Mouse (Mus musculus) kidney, adult 2 months (tissue): ENCODE results near the gene Lrrk1. TPM values are rescaled to one million over a fixed set of nuclear protein-coding genes. Genes with fewer than 3 reads are reported as not detected.
A peak's percentile ranks its signal among the peaks of the same experiment; 100 is the strongest.

ENCODE experiments used
- DNase-seq: peaks from one replicate; pipeline ENCODE4 v3.0.0; 2021
- H3K27ac ChIP-seq: fragments of 200-500 bp; 2 replicates; pipeline ENCODE4 v1.5.1; 2012; ENCODE audit warnings: low read depth, low read length, control low read depth, inconsistent platforms; ENCODE audit not compliant: insufficient read depth
- H3K27me3 ChIP-seq: fragments of 200-500 bp; replicated peaks from 2 replicates; pipeline ENCODE4 v1.6.1; 2012; ENCODE audit warnings: mild to moderate bottlenecking, moderate library complexity, low read length, inconsistent platforms; ENCODE audit not compliant: control insufficient read depth, insufficient read depth
- H3K36me3 ChIP-seq: fragments of 200-500 bp; 2 replicates; pipeline ENCODE4 v1.6.1; 2012; ENCODE audit warnings: mild to moderate bottlenecking, moderate library complexity, low read length, inconsistent platforms; ENCODE audit not compliant: control insufficient read depth, insufficient read depth
- H3K4me1 ChIP-seq: fragments of 200-500 bp; 2 replicates; pipeline ENCODE4 v1.6.1; 2011; ENCODE audit warnings: low read length; ENCODE audit not compliant: control insufficient read depth, insufficient read depth
- H3K4me3 ChIP-seq: fragments of 200-500 bp; 2 replicates; pipeline ENCODE4 v1.5.1; 2011; ENCODE audit warnings: mild to moderate bottlenecking, low read depth, low read length, control low read depth; ENCODE audit not compliant: insufficient read depth
- CTCF ChIP-seq: fragments of 200-500 bp; conservative IDR thresholded peaks from 2 replicates; pipeline ENCODE4 v1.5.1; 2011; ENCODE audit warnings: low read depth, mild to moderate bottlenecking, control low read depth, low read length, moderate library complexity, mixed read lengths; ENCODE audit not compliant: insufficient read depth, insufficient read length
- POLR2A ChIP-seq: fragments of 200-500 bp; IDR thresholded peaks from one replicate; pipeline ENCODE4 v1.6.1; 2011; ENCODE audit warnings: low read depth, low read length, control low read depth
- whole genome bisulfite sequencing: fragments of 180-500 bp; shearing (Covaris S2); methylation state at CpG from one replicate; pipeline ENCODE4 v1.1.7; 2018; 5-methylcytosine and 5-hydroxymethylcytosine counted together
- polyA plus RNA-seq: library from polyadenylated mRNA; depleted of rRNA; stranded (reverse); fragments of >200 nt; gene quantifications from 2 replicates; pipeline ENCODE4 v1.2.3, GENCODE M21; 2012

Lrrk1 gene
- polyA plus RNA-seq, 1 experiment, result 17.3 TPM

GRCm38 (mm10) chr7:66309950-66310669 lies 78.0 kb downstream of the Lrrk1 start:
- WGBS, result 41% methylated on average over 7 of the region's 7 CpGs
- no peaks in the 10 kb centered on the region for H3K4me1 ChIP-seq
- DNase-seq, result peak; percentile 64
- H3K27ac ChIP-seq, result no peak overlapping the region
- H3K27me3 ChIP-seq, result no peaks in the 10 kb centered on the region
- H3K36me3 ChIP-seq, result no peaks in the 10 kb centered on the region
- no peak overlapping the region for H3K4me3 ChIP-seq
- TF ChIP-seq POLR2A (no peak), CTCF (peak; percentile 97)

DNA sequence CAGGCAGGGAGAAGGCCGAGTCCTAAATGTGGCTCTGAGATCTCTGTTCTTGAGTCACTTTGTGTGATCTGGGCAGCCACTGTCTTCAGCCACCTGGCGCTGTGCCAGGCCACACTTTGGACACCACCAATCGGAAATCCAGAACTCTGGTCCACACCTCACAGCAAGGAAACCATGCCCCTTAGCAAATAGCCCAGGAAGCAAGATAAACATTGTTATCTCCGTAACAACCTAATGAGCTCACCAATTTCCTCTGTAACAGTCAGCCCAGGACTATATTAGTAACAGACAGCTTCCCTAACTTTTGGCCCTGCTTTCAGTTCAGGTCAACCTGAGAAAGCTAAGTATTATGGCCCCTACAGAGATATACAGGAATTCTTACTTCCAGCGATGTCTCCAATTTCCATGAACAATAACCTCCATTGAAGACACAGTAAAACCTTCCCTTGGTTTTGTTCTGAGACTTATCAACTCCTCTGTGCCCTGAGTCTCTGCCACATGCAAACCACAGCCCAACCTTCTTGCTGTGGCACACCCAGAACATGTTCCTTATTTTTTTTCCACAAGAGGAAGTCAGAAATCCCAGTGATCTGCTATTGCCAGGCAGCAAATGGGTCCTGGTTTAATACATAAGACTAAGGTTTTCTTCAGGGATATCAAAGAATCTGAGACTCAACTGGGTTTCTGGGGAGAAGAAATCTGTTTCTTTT lies 78.8 kb downstream of the Lrrk1 start:
- H3K27ac ChIP-seq, result no peak overlapping the region
- H3K4me1 ChIP-seq, result no peaks in the 10 kb centered on the region
- no peaks in the 10 kb centered on the region for H3K36me3 ChIP-seq
- 63% methylated on average over 5 of the region's 5 CpGs for WGBS
- H3K27me3 ChIP-seq, result no peaks in the 10 kb centered on the region
- TF ChIP-seq POLR2A (no peak), CTCF (no peak)
- no peak overlapping the region for H3K4me3 ChIP-seq
- peak; percentile 63 for DNase-seq

GRCm38 (mm10) chr7:66308581-66309239 lies 79.4 kb downstream of the Lrrk1 start:
- Histone ChIP-seq H3K4me3 (no peak overlapping the region), H3K27ac (no peak overlapping the region)

GRCm38 (mm10) chr7:66307791-66308190 lies 80.4 kb downstream of the Lrrk1 start:
- WGBS, result 95% methylated on average over 2 of the region's 2 CpGs
- no peak overlapping the region for H3K4me3 ChIP-seq
- TF ChIP-seq POLR2A (no peak), CTCF (no peak)

More at GRCm38 (mm10) chr7:66308581-66309239, 79.4 kb downstream of the Lrrk1 start:
- TF ChIP-seq POLR2A (no peak), CTCF (no peak)
- Histone ChIP-seq H3K4me1 (no peaks in the 10 kb centered on the region), H3K36me3 (no peaks in the 10 kb centered on the region), H3K27me3 (no peaks in the 10 kb centered on the region)
- WGBS, result 82% methylated on average over 13 of the region's 13 CpGs
- DNase-seq, result no peak

DNA sequence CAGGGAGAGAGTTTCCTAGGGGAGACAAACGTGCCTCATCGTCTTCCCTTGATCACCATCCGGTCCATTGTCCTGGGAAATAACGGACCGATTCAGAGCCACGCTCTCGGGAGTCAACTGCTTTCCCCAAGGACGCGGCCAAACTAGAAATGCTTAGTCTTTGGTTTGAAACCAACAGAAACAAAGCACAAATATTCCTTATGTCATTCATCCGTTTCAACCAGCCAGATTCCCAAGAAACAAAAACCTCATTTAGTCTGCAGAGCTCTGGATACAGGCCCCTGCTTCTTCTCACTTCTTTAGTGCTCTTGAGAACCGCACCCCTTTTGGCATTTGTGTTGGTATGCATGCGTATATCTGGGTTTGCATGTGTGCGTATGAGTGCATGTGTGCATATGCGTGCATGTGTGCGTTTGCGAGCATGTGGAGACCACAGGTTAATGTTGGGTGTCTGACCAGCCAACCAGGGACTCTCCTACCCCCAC lies 82.4 kb downstream of the Lrrk1 start:
- H3K27me3 ChIP-seq, result no peaks in the 10 kb centered on the region
- no peak overlapping the region for H3K4me3 ChIP-seq
- H3K36me3 ChIP-seq, result no peaks in the 10 kb centered on the region
- no peak for DNase-seq
- H3K4me1 ChIP-seq, result no peaks in the 10 kb centered on the region
- WGBS, result 83% methylated on average over 16 of the region's 16 CpGs
- no peak overlapping the region for H3K27ac ChIP-seq
- TF ChIP-seq CTCF, result no peak
- TF ChIP-seq POLR2A, result no peak

More at GRCm38 (mm10) chr7:66307791-66308190, 80.4 kb downstream of the Lrrk1 start:
- H3K4me1 ChIP-seq, result no peaks in the 10 kb centered on the region
- H3K27me3 ChIP-seq, result no peaks in the 10 kb centered on the region
- no peak for DNase-seq
- H3K27ac ChIP-seq, result no peak overlapping the region
- no peaks in the 10 kb centered on the region for H3K36me3 ChIP-seq

DNA sequence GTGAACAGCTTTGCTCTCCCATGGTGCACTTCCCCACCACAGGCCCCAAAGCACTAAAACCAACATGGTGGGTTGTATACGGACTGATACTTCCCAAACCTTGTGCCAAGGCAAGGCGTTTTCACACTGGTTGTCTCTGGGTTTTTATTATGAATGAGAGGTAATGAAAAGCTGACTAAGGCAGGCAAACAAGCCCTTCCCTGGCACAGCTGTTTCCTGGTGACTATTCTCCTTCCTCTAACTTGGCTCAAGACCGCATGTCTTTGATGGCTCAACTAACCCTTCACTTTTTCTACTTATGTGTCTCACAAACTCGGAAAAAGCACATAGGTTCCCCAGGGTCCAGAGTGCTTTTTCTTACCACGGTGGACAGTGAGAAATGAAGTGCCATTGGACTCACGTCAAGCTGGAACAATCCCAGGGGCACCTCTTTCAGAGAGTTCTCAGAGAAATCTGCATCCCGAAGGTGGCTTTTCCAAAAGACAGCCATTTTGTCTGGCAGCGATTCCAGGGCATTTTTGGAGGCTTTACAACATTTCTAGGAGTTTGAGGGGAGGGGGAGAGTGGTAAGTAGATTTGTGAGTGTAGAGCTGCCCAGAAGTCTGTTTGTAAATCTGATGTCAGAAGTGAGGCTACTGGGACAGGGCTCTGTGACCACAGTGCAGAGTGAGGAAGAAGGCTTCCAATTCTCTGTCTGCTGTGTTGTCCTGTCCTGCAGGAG lies 83.0 kb downstream of the Lrrk1 start:
- Histone ChIP-seq H3K36me3 (no peaks in the 10 kb centered on the region), H3K27ac (no peak overlapping the region), H3K4me1 (no peaks in the 10 kb centered on the region), H3K27me3 (no peaks in the 10 kb centered on the region), H3K4me3 (no peak overlapping the region)
- 79% methylated on average over 8 of the region's 8 CpGs for WGBS
- TF ChIP-seq POLR2A, result no peak
- TF ChIP-seq CTCF, result no peak
- DNase-seq, result no peak
